Mouse (Mus musculus) limb, embryonic 11.5 days (tissue): ENCODE measurements around the gene Tnfsf14. TPM values are rescaled to one million over a fixed set of nuclear protein-coding genes. Genes with fewer than 3 reads are reported as not detected.

ENCODE experiments used
- ATAC-seq: fragments of 200-750 bp; cut with Nextera tagmentation; 2 replicates; pipeline ENCODE4 v1.8.0; 2017; ENCODE audit warnings: low read depth; ENCODE audit not compliant: insufficient number of reproducible peaks, low FRiP score, low TSS enrichment
- DNase-seq: peaks from one replicate; pipeline ENCODE4 v3.0.0-alpha.2; 2015; ENCODE audit warnings: low spot score
- H3K27ac ChIP-seq: fragments of 300-500 bp; sonication (generic); replicated peaks from 2 replicates; pipeline ENCODE4 v1.5.1; 2014; ENCODE audit warnings: low read depth, mild to moderate bottlenecking, low read length
- H3K27me3 ChIP-seq: fragments of 300-500 bp; sonication (generic); 2 replicates; pipeline ENCODE4 v1.6.1; 2014; ENCODE audit warnings: mild to moderate bottlenecking, low read length, mixed read lengths; ENCODE audit not compliant: control insufficient read depth, insufficient read depth
- H3K36me3 ChIP-seq: fragments of 300-500 bp; sonication (generic); 2 replicates; pipeline ENCODE4 v1.6.1; 2014; ENCODE audit warnings: mild to moderate bottlenecking, low read length, moderate library complexity, mixed read lengths; ENCODE audit not compliant: control insufficient read depth, insufficient read depth
- H3K4me1 ChIP-seq: fragments of 300-500 bp; sonication (generic); 2 replicates; pipeline ENCODE4 v1.6.1; 2014; ENCODE audit warnings: low read length, mixed read lengths; ENCODE audit not compliant: control insufficient read depth, insufficient read depth
- H3K4me2 ChIP-seq: fragments of 300-500 bp; sonication (generic); 2 replicates; pipeline ENCODE4 v1.6.1; 2014; ENCODE audit warnings: low read depth, mild to moderate bottlenecking, moderate library complexity; ENCODE audit not compliant: severe bottlenecking
- H3K4me3 ChIP-seq: fragments of 300-500 bp; sonication (generic); 2 replicates; pipeline ENCODE4 v1.5.1; 2014; ENCODE audit warnings: low read depth, low read length
- H3K9ac ChIP-seq: fragments of 300-500 bp; sonication (generic); 2 replicates; pipeline ENCODE4 v1.6.1; 2014; ENCODE audit warnings: mild to moderate bottlenecking, low read length
- H3K9me3 ChIP-seq: fragments of 300-500 bp; sonication (generic); 2 replicates; pipeline ENCODE4 v1.6.1; 2016; ENCODE audit warnings: low read length; ENCODE audit not compliant: control insufficient read depth
- WGBS: fragments of 180-500 bp; shearing (Covaris S2); extraction: QIAGEN DNeasy Blood & Tissue Kit; methylation state at CpG from one replicate; pipeline ENCODE4 v1.1.7; 2014; 5-methylcytosine and 5-hydroxymethylcytosine counted together
- polyA plus RNA-seq: library from polyadenylated mRNA; unstranded; fragments of >200 nt; fragmentation: Nextera tagmentation; extraction: Ambion mirVana; gene quantifications from 2 replicates; pipeline ENCODE4 v1.2.1, GENCODE M21; 2014

Tnfsf14 gene
- polyA plus RNA-seq, 1 experiment from 2014 or later: 0.31 TPM

DNA sequence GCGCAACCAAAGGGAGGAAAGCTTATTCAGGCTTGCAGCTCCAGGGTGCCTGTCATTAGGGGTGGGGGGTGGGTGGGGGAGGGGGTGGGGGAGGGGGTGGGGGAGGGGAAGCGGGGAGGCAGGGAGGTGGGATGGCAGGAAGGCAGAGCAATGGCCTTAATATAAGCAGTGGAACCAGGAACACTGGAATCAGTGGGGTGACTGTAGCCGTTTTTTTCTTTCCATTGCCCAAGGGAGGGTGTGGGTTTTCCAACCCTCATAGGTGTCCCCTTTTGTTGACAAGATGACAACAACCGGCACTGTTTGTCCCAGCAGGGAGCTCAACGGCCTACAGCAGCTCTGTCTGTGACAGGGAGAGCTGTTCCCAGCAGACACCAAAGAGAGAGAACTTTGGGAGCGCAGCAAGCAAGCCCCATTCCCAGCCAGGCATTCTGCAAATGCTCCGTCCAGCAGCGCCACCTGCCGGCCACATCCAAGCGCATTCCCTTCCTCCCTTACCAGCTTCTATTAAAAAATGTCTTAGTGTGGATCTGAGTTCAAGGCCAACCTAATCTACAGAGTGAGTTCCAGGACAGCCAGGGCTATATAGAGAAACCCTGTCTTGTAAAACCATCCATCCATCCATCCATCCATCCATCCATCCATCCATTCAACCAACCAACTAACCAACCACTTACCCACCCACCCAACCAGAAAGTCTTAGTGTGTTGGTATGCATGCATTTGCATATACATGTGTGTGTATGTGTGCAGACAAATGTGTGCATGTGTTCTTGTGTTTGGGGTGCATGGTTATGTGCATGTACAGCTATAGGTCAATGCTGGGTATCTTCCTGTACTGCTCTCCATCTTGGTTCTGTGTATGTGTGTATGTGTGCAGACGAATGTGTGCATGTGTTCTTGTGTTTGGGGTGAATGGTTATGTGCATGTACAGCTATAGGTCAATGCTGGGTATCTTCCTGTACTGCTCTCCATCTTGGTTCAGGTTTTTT is 26.9 kb downstream of the Tnfsf14 start:
- Histone ChIP-seq H3K9ac (no peak overlapping the region), H3K27me3 (no peaks in the 10 kb centered on the region), H3K27ac (no peak overlapping the region), H3K4me3 (no peak overlapping the region), H3K36me3 (no peaks in the 10 kb centered on the region), H3K4me2 (no peak overlapping the region), H3K4me1 (no peaks in the 10 kb centered on the region), H3K9me3 (no peaks in the 10 kb centered on the region)
- 9% methylated on average over 10 of the region's 11 CpGs for WGBS
- ATAC-seq: peak; percentile 60; the same call in 1 of the 2 replicates
- peak; percentile 95 for DNase-seq

- no peak overlapping the region for H3K4me3 ChIP-seq
- H3K27me3 ChIP-seq: peaks cover 17% of the 10 kb centered on the region
- H3K4me2 ChIP-seq: no peak overlapping the region
- no peak overlapping the region for H3K27ac ChIP-seq
- no peaks in the 10 kb centered on the region for H3K36me3 ChIP-seq
- 85% methylated on average over 4 of the region's 4 CpGs for WGBS
- DNase-seq (no peak), ATAC-seq (no peak)
- H3K9me3 ChIP-seq: no peaks in the 10 kb centered on the region
- no peaks in the 10 kb centered on the region for H3K4me1 ChIP-seq
- no peak overlapping the region for H3K9ac ChIP-seq
These were observed 40.2 kb downstream of the Tnfsf14 start for GRCm38 (mm10) chr17:57153787-57154186.

DNA sequence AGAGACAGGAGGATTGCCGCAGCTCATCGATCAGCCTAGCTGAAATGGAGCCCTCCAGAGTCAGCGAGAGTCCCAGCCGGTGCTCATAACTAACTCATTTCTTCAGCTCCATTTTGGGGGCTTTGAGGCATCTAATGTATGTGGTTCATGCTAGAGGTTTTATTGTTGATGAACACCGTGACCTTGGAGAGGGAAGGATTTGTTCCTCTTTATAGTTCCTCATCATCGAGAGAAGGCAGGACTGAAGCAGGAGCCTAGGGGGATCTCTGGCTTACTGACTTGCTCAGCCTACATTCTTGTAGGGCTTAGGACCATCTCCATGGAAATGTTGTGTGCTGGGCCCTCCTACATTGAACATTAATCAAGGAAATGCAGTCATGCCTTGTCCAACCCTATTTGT is 41.0 kb downstream of the Tnfsf14 start:
- Histone ChIP-seq H3K36me3 (no peaks in the 10 kb centered on the region), H3K27ac (no peak overlapping the region), H3K4me3 (no peak overlapping the region), H3K4me2 (no peak overlapping the region), H3K9ac (no peak overlapping the region), H3K9me3 (no peaks in the 10 kb centered on the region), H3K4me1 (no peaks in the 10 kb centered on the region), H3K27me3 (peaks cover 25% of the 10 kb centered on the region)
- no peak for ATAC-seq
- 93% methylated on average over 6 of the region's 6 CpGs for WGBS
- no peak for DNase-seq

DNA sequence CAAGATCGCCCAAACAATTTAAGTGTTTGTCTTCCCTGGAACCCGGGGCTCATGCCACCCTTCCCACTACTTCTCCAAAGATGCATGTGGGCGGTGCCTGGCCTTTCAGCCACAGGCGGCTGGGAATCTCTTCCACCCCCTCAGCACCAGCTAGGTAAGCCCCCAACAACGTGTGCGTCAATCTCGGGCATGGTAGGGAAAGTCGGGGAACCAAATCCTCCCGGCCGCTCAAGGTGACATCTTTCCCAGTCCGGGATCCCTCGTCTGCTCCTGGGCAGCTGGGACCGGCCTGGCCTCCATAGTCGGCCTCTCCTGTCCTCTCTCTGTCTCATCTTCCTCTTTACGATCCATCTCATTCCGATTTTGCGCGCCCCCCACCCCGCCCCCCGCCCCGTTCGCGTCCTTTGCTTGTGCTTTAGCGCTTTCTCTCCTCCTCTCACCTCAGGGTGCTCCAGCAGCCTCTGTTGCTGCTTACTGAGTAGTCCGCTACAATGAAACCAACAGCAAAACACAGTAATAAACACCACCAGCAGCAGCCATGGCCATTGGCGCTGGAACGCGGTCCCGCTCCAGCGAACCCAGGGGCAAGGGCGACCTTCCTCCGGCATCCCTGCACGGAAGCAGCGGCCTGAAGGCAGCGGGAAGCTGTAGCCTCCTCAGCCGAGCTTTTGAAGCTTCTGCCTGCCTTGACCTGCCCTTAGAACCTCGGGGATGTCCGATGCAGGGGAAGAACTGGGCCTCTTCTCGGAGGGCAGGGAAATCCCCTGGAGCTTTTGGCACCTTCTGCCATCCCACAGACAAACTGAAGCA is 44.8 kb downstream of the Tnfsf14 start, which contains the start of gene Cd70:
Gene Cd70 (minus strand): TSS at position 784 of the 810 bp plus-strand sequence.
- Histone ChIP-seq H3K4me1 (no peaks in the 10 kb centered on the region), H3K4me2 (peak within 1 kb of the TSS; percentile 57), H3K9ac (peak within 1 kb of the TSS; percentile 48; the same call in 1 of the 2 replicates), H3K4me3 (peak within 1 kb of the TSS; percentile 29), H3K9me3 (no peaks in the 10 kb centered on the region), H3K27ac (no peak within 1 kb of the TSS), H3K27me3 (peaks cover 31% of the 10 kb centered on the region), H3K36me3 (no peaks in the 10 kb centered on the region)
- ATAC-seq (no peak), DNase-seq (peak; percentile 49)
- 2% methylated on average over 39 of the region's 39 CpGs for WGBS

DNA sequence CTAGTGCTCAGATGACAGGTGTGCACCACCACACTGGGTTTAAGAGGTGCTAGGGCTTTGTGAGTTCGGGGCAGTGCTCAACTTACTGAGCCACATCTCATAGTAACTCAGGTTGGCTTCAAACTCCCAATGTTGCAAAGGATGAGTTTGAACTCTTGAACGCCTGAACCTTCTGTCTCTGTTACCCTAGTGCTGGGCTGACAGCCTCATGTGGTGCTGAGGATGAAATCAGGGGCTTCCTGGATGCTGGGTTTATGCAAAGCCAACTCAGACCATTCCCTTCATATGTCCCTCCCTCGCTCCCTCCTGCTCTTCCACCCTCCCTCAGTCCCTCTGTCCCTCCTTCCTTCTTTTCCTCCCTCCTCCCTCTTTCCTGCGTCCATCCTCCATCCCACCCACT is 45.6 kb downstream of the Tnfsf14 start:
- H3K4me1 ChIP-seq: no peaks in the 10 kb centered on the region
- H3K27ac ChIP-seq: no peak overlapping the region
- ATAC-seq (no peak), DNase-seq (no peak)
- no peaks in the 10 kb centered on the region for H3K9me3 ChIP-seq
- no peak overlapping the region for H3K9ac ChIP-seq
- H3K36me3 ChIP-seq: no peaks in the 10 kb centered on the region
- peaks cover 31% of the 10 kb centered on the region for H3K27me3 ChIP-seq
- 70% methylated on average over 4 of the region's 4 CpGs for WGBS
- no peak overlapping the region for H3K4me3 ChIP-seq
- no peak overlapping the region for H3K4me2 ChIP-seq

DNA sequence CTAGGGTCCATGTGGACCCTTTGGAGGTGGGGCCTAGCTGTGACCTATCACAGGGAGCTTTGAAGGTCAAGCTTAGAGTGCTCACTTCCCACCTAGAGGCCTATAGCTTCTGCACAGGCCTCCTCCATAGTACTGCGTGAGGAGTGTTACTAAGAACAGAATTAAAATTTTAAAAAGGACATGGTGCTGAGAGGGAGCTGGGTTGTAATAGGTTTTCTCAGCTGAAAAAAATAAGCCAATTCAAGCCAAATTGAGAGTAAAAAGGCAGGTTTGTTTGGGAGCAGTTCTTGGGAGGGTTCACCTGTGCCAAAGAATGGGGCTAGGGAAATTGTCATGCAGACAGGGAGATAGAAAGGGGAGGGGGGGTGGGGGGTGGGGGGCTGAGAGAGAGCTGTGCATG is 48.9 kb downstream of the Tnfsf14 start:
- Histone ChIP-seq H3K9me3 (no peaks in the 10 kb centered on the region), H3K9ac (no peak overlapping the region), H3K4me2 (no peak overlapping the region), H3K4me1 (no peaks in the 10 kb centered on the region), H3K36me3 (no peaks in the 10 kb centered on the region), H3K4me3 (no peak overlapping the region), H3K27me3 (peaks cover 27% of the 10 kb centered on the region), H3K27ac (no peak overlapping the region)
- ATAC-seq (no peak), DNase-seq (no peak)
- 53% methylated on average over 1 of the region's 1 CpGs for WGBS

- ATAC-seq: no peak
- peaks cover 13% of the 10 kb centered on the region for H3K27me3 ChIP-seq
- no peaks in the 10 kb centered on the region for H3K9me3 ChIP-seq
- H3K4me1 ChIP-seq: no peaks in the 10 kb centered on the region
- no peak overlapping the region for H3K4me2 ChIP-seq
- 89% methylated on average over 3 of the region's 3 CpGs for WGBS
- H3K27ac ChIP-seq: no peak overlapping the region
- no peaks in the 10 kb centered on the region for H3K36me3 ChIP-seq
- no peak overlapping the region for H3K4me3 ChIP-seq
- no peak for DNase-seq
- H3K9ac ChIP-seq: no peak overlapping the region
These were observed 50.3 kb downstream of the Tnfsf14 start for GRCm38 (mm10) chr17:57143704-57144103.

DNA sequence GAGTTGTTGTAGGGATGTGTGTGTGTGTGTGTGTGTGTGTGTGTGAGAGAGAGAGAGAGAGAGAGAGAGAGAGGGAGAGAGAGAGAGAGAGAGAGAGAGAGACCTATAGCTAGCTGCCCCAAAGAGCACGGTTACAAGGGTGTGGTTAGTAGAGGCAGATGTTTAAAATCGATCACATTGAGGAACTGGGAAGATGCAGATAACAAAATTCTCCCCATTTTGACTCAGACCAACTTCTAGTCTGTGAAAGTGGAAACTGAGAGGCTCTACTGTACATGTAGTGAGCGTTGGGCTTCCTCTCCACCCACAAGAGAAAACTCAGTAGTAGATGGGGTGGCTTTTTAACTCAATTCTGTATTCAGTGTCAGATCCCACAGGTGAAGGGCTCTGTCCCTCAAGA is 54.3 kb downstream of the Tnfsf14 start:
- DNase-seq (no peak), ATAC-seq (no peak)
- H3K9me3 ChIP-seq: no peaks in the 10 kb centered on the region
- H3K27ac ChIP-seq: no peak overlapping the region
- no peak overlapping the region for H3K4me3 ChIP-seq
- H3K9ac ChIP-seq: no peak overlapping the region
- H3K4me1 ChIP-seq: no peaks in the 10 kb centered on the region
- 86% methylated on average over 3 of the region's 3 CpGs for WGBS
- no peaks in the 10 kb centered on the region for H3K27me3 ChIP-seq
- no peaks in the 10 kb centered on the region for H3K36me3 ChIP-seq
- H3K4me2 ChIP-seq: no peak overlapping the region
